Mouse (Mus musculus) adrenal gland, postnatal 4 days (tissue): ENCODE measurements around the gene Suv39h1. TPM values are rescaled to one million over a fixed set of nuclear protein-coding genes. Genes with fewer than 3 reads are reported as not detected.
"Not testable (repeated sequence)": the region's sequence is repeated elsewhere in the genome, so short reads cannot be mapped to it uniquely, and the experiment has no call there.

Source experiments
- DNase-seq, 2 experiments: peaks; one replicate each; pipeline ENCODE4 v3.0.0; 2021 to 2022; ENCODE audit warnings: low spot score in 2 of 2, mixed read lengths in 2 of 2
- total RNA-seq, 2 experiments: library from RNA; stranded (reverse); gene quantifications; 2 replicates each; pipeline ENCODE4 v1.2.3; 2021

The Suv39h1 gene
- total RNA-seq, 2 experiments from 2014 or later, result 28.9 to 30.0 TPM

DNA sequence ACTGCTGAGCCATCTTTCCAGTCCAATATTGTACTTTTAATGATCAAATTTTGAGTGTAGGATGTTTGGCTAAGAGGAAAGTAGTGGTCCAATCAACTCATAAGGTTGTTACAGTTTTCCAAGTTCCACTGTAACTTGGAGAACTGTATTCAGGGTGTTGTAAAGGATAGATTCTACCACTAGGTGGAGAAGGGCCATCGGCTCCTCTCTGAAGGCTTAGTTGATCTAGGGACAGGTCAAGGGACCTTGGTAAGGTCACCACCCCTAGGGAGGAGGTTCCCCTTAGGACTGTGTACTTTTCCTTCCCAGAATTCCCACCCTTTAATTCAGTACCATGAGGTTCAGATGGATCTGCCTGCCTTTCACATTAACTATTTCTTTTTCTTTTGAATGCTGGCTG lies 41.6 kb downstream of the Suv39h1 start:
- no peak for DNase-seq

- no peak for DNase-seq
Observed at GRCm38 (mm10) chrX:8026811-8027210, 47.7 kb downstream of the Suv39h1 start.

DNA sequence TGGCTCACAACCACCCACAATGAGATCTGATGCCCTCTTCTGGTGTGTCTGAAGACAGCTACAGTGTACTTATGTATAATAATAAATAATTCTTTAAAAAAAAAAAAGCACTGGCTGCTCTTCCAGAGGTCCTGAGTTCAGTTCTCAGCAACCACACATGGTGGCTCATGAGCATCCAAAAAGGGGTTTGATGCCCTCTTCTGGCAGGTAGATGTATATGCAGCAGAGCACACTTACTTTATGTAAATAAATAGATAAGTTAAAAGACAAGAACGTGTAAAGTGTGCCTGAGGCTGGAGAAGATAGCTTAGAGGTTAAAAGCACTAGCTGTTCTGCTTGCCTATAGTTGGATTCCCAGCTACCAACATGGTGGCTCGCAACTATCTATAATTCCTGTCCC lies 49.8 kb downstream of the Suv39h1 start:
- DNase-seq, result no peak

DNA sequence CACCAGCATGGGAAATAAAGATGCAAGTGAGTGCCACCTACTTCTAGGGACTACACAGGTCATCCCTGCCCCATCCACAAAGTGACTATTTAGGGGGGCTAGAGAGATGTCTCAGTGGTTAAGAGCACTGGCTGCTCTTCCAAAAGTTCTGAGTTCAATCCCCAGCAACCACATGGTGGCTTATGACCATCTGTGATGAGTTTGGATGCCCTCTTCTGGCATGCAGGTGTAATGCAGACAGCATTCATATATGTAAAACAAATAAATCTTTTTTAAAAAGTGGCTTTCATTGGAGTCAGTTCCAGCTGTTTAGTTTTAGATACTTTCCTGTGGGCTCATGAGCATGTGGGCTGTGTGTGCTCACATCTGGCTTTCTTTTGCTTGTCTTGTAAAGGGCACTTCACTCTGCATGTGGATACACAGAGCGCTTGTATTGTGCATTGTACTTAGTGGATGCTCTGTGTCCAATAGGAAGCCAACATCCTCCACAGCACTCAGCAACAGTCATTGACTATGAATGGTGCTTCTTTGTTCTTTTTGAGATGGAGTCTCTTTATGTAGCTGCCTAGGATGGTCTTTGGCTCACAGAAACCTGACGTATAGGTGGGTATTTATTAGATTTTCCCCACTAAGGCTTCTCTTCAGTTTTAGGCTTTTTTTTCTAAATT lies 54.3 kb downstream of the Suv39h1 start:
- DNase-seq, result no peak

GRCm38 (mm10) chrX:8018286-8018685 lies 56.3 kb downstream of the Suv39h1 start, which contains the start of gene Glod5:
Gene Glod5, minus strand, starts transcription at chrX:8018492.
- DNase-seq, result no peak

DNA sequence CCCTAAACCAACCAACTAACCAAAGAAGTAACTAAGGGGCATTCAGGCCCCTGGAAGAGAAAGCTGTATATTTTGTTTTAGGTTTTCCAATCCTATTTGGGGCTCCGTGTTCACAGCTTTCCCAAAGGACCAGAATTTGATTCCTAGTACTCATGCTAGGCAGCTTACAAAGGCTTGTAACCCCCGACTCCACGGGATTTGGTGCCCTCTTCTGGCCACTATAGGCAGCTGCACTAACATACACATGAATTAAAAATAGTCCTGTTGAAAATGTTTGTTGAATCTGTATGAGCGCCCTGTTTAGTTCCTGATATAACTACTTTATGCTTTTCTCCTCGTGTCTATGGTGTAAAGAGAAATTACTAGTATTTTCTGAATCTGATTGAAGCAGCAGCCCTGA lies 57.4 kb downstream of the Suv39h1 start:
- DNase-seq, result no peak

GRCm38 (mm10) chrX:8015675-8016074 lies 58.9 kb downstream of the Suv39h1 start:
- DNase-seq, result not testable (repeated sequence)

GRCm38 (mm10) chrX:8013569-8014314 lies 60.8 kb downstream of the Suv39h1 start:
- DNase-seq, result no peak

DNA sequence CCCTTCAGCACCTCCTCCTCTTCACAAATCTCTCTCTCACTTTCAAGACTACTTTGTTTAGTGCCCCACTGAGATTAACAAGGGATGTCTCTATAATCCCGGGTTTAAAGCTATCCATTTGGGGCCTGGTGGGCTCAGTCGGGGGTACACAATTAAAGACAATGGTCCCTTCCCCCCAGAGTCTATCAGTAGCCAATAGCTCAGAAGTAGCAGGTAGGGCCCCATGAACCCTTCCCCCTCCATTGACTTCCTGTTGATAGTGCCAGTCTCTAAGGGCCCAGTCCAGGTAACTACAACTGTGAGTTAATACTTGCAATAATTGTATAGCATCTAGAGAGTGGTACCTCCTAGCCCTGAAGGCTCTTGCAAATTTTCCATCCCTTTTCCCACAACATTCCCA lies 61.4 kb downstream of the Suv39h1 start:
- DNase-seq, result no peak

Other genes starting within 250 kb of the Suv39h1 start
- 10 to 100 TPM; 73.4 to 86.3 TPM for gene Otud5, start 233.4 kb downstream of the Suv39h1 start, total RNA-seq
- 1 to 10 TPM; 8.1 to 9.5 TPM for gene Pim2, start 196.5 kb downstream of the Suv39h1 start, total RNA-seq
- gene Slc35a2, start 190.7 kb downstream of the Suv39h1 start, total RNA-seq, result 10 to 100 TPM; 38.7 to 42.9 TPM
- 100 to 1,000 TPM; 108 to 111 TPM for gene Pqbp1, start 175.5 kb downstream of the Suv39h1 start, total RNA-seq
- gene Timm17b, start 175.4 kb downstream of the Suv39h1 start, total RNA-seq, result 100 to 1,000 TPM in 1 of 2 experiments, 10 to 100 TPM in 1; 95.7 to 101 TPM
- gene Gm10491, start 166.9 kb downstream of the Suv39h1 start, total RNA-seq, result not detected
- not detected for gene Gm10490, start 165.2 kb downstream of the Suv39h1 start, total RNA-seq
- 10 to 100 TPM; 63.6 to 65.7 TPM for gene Pcsk1n, start 154.9 kb downstream of the Suv39h1 start, total RNA-seq
- gene Eras, start 146.2 kb downstream of the Suv39h1 start, total RNA-seq, result not detected
- gene Hdac6, start 126.9 kb downstream of the Suv39h1 start, total RNA-seq, result 10 to 100 TPM; 29.9 to 38.9 TPM
- gene Gata1, start 96.7 kb downstream of the Suv39h1 start, total RNA-seq, result 1 to 10 TPM; 2.0 to 3.4 TPM
- gene Glod5, start 56.3 kb downstream of the Suv39h1 start, total RNA-seq, result 1 to 10 TPM in 1 of 2 experiments, not detected in 1; 1.1 TPM
- gene Was, start 15.7 kb upstream of the Suv39h1 start, total RNA-seq, result 1 to 10 TPM; 3.1 to 3.3 TPM
- 10 to 100 TPM; 68.3 to 76.5 TPM for gene Wdr13, start 58.1 kb upstream of the Suv39h1 start, total RNA-seq
- gene Rbm3, start 71.1 kb upstream of the Suv39h1 start, total RNA-seq, result 100 to 1,000 TPM; 391 to 494 TPM
- 1 to 10 TPM; 7.6 to 8.2 TPM for gene Tbc1d25, start 101.4 kb upstream of the Suv39h1 start, total RNA-seq
- 10 to 100 TPM; 42.7 to 47.8 TPM for gene Ebp, start 118.8 kb upstream of the Suv39h1 start, total RNA-seq
- gene Porcn, start 131.8 kb upstream of the Suv39h1 start, total RNA-seq, result 1 to 10 TPM; 7.6 to 8.0 TPM
- 10 to 100 TPM; 18.5 to 21.3 TPM for gene Ftsj1, start 177.6 kb upstream of the Suv39h1 start, total RNA-seq
- gene Slc38a5, start 196.4 kb upstream of the Suv39h1 start, total RNA-seq, result 1 to 10 TPM; 2.1 to 7.4 TPM